ENCODE assay signal across 8 mouse cellular contexts in the genomic region with DNA sequence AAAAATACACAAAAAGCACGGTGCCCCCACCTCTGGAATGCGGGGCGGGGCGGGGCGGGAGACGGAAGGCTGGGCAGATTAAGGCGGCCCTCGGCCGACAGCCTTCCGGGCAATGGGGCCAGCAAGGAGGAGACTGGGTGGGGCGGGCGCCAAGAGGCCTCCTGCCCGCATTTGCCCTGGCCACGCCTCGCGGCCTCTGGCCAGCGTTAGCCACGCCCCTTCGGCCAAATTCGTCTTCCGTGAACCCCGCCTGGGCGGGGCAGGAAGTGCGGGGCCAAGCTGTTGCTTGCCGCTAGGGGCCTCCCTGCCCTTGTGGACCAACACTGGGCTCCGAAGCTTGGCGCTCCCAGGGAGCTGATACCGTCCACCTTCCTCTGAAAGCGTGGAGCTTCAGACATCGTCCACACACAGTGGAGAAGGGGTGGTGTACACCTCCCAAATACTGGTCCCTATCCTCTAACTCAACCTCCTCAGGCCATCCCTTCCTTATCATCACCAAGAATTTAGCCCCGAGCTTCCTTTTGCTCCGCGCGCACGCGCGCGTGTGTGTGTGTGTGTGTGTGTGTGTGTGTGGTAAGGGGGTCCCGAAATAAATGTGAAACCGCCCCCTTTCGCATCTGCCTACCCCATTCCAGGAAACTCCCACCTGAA. TPM values are rescaled to one million over a fixed set of nuclear protein-coding genes. Genes with fewer than 3 reads are reported as not detected.
DNase-seq lines count a peak whose midpoint lies in the region; ATAC-seq lines count a peak whose summit lies in the region.

No protein-coding gene starts in this region.

- no peaks in the 10 kb centered on the region for H3K27me3 ChIP-seq in hindbrain, embryonic 16.5 days (replicated peaks; ENCODE audit: control insufficient read depth, insufficient read depth, low read length)

- peaks cover 7% of the 10 kb centered on the region for H3K4me1 ChIP-seq in hindbrain, embryonic 16.5 days (ENCODE audit: control insufficient read depth, insufficient read depth, low read depth, low read length)

- H3K9ac ChIP-seq in hindbrain, embryonic 16.5 days (ENCODE audit: low read depth, low read length): peak overlapping the region; percentile 63

- peak overlapping the region; percentile 92 for H3K4me2 ChIP-seq in hindbrain, embryonic 16.5 days (ENCODE audit: low read length)

- H3K4me3 ChIP-seq in hindbrain, embryonic 16.5 days (ENCODE audit: low read length): peak overlapping the region; percentile 48
- H3K4me3 ChIP-seq in macrophage (ENCODE audit: inconsistent target): peak overlapping the region; percentile 30

- under 1% methylated on average over 41 of the region's 41 CpGs for WGBS in hindbrain, embryonic 16.5 days
- 1% methylated on average over 35 of the region's 41 CpGs for WGBS in macrophage (ENCODE audit: missing documents)

- H3K27ac ChIP-seq in hindbrain, embryonic 16.5 days (ENCODE audit: low read depth, low read length): peak overlapping the region; percentile 69
- peak overlapping the region; percentile 87 for H3K27ac ChIP-seq in macrophage

- peak; percentile 88 for ATAC-seq in hindbrain, embryonic 16.5 days

- DNase-seq in R1 (ENCODE audit: low read depth, low spot score): peak; percentile 97
- DNase-seq in cerebellum, postnatal 36 days: peak; percentile 93 to 97
- peak; percentile 82 to 90 for DNase-seq in frontal cortex, postnatal 36 days (ENCODE audit: low spot score in 2 of 2)
- DNase-seq in left cerebral cortex, adult 18-20 months (ENCODE audit: low spot score in 2 of 2): peak; percentile 85
- DNase-seq in right cerebral cortex, adult 18-20 months: peak; percentile 92
- peak; percentile 95 for DNase-seq in urinary bladder, postnatal 10 days (ENCODE audit: low spot score)

- H3K9me3 ChIP-seq in hindbrain, embryonic 16.5 days (ENCODE audit: control insufficient read depth, low read length): no peaks in the 10 kb centered on the region

- H3K36me3 ChIP-seq in hindbrain, embryonic 16.5 days (ENCODE audit: control insufficient read depth, insufficient read depth, low read length): peaks cover 7% of the 10 kb centered on the region
- H3K36me3 ChIP-seq in macrophage (ENCODE audit: inconsistent target): peaks cover 14% of the 10 kb centered on the region

- peaks cover 30% of the 10 kb centered on the region for H3K79me2 ChIP-seq in macrophage (ENCODE audit: inconsistent target)

RNA-seq across cellular contexts. Expression of a gene that starts 6.1 kb away (rescaled TPM):
- 19.0 and 20.0 TPM in 2 replicates for polyA plus RNA-seq in hindbrain, embryonic 16.5 days (2015; fragmentation: Nextera tagmentation; extraction: Ambion mirVana)
- total RNA-seq in left cerebral cortex, adult 18-20 months (2021): 10 to 100 TPM; 26.1 to 26.4 TPM
- total RNA-seq in macrophage (2018; cell fraction: chromatin; rRNA removed): 10 to 100 TPM; 19.5 to 66.8 (median 34.4) TPM
- 100 to 1,000 TPM in 22 of 26 experiments, 10 to 100 TPM in 4; 88.3 to 172 (median 115) TPM for total RNA-seq in macrophage (2018; cell fraction: cytosol; rRNA removed)
- total RNA-seq in macrophage (2018; cell fraction: nucleus; rRNA removed): 100 to 1,000 TPM in 1 of 26 experiments, 10 to 100 TPM in 25; 37.1 to 101 (median 59.1) TPM
- 82.2 to 152 TPM (median 116 TPM) in 3 replicates for polyA plus RNA-seq in macrophage (2018)

RNA-seq across cellular contexts. Expression of a gene that starts 11.8 kb away (rescaled TPM):
- 0.19 and 0.22 TPM in 2 replicates for polyA plus RNA-seq in hindbrain, embryonic 16.5 days (2015; fragmentation: Nextera tagmentation; extraction: Ambion mirVana)
- 1 to 10 TPM in 1 of 2 experiments, under 1 TPM in 1; 0.79 to 1.6 TPM for total RNA-seq in left cerebral cortex, adult 18-20 months (2021)
- under 1 TPM in 9 of 26 experiments, not detected in 17; 0.18 to 0.94 (median 0.40) TPM for total RNA-seq in macrophage (2018; cell fraction: chromatin; rRNA removed)
- total RNA-seq in macrophage (2018; cell fraction: cytosol; rRNA removed): under 1 TPM in 23 of 26 experiments, not detected in 3; 0.03 to 0.28 (median 0.11) TPM
- total RNA-seq in macrophage (2018; cell fraction: nucleus; rRNA removed): under 1 TPM in 12 of 26 experiments, not detected in 14; 0.17 to 0.70 (median 0.32) TPM
- polyA plus RNA-seq in macrophage (2018): 0.04 to 0.06 TPM in 2 of 3 replicates, not detected in the other

RNA-seq across cellular contexts. Expression of a gene that starts 22.4 kb away (rescaled TPM):
- polyA plus RNA-seq in hindbrain, embryonic 16.5 days (2015; fragmentation: Nextera tagmentation; extraction: Ambion mirVana): 2.6 and 3.3 TPM in 2 replicates
- 1 to 10 TPM; 3.8 to 5.5 TPM for total RNA-seq in left cerebral cortex, adult 18-20 months (2021)
- total RNA-seq in macrophage (2018; cell fraction: chromatin; rRNA removed): 100 to 1,000 TPM in 25 of 26 experiments, 10 to 100 TPM in 1; 65.4 to 694 (median 454) TPM
- total RNA-seq in macrophage (2018; cell fraction: cytosol; rRNA removed): 100 to 1,000 TPM; 292 to 674 (median 440) TPM
- 100 to 1,000 TPM; 115 to 958 (median 476) TPM for total RNA-seq in macrophage (2018; cell fraction: nucleus; rRNA removed)
- polyA plus RNA-seq in macrophage (2018): 377 to 467 TPM (median 435 TPM) in 3 replicates

RNA-seq across cellular contexts. Expression of a gene that starts 35.5 kb away (rescaled TPM):
- 2.2 and 2.8 TPM in 2 replicates for polyA plus RNA-seq in hindbrain, embryonic 16.5 days (2015; fragmentation: Nextera tagmentation; extraction: Ambion mirVana)
- total RNA-seq in left cerebral cortex, adult 18-20 months (2021): 1 to 10 TPM in 1 of 2 experiments, under 1 TPM in 1; 0.82 to 1.5 TPM
- 1 to 10 TPM in 1 of 26 experiments, under 1 TPM in 6, not detected in 19; 0.31 to 1.3 (median 0.81) TPM for total RNA-seq in macrophage (2018; cell fraction: chromatin; rRNA removed)
- under 1 TPM; 0.03 to 0.68 (median 0.14) TPM for total RNA-seq in macrophage (2018; cell fraction: cytosol; rRNA removed)
- total RNA-seq in macrophage (2018; cell fraction: nucleus; rRNA removed): 1 to 10 TPM in 6 of 26 experiments, under 1 TPM in 12, not detected in 8; 0.29 to 1.7 (median 0.84) TPM
- 0.19 to 0.80 TPM (median 0.30 TPM) in 3 replicates for polyA plus RNA-seq in macrophage (2018)

Comparison
In these comparisons a context has a peak if more than half of its experiments do, and no peak if none do; other contexts are left out.
1. Peak in every context shown above with its lines: DNase-seq, ATAC-seq, H3K4me3 ChIP-seq and H3K27ac ChIP-seq.
2. RNA of a gene that starts 22.4 kb away (polyA plus RNA-seq): 377 to 467 TPM in macrophage; 2.6 to 3.3 TPM in hindbrain, embryonic 16.5 days; every median in the first group is over 10 times any median in the second.